Mouse (Mus musculus): ENCODE data around the gene Olfr902. TPM values are rescaled to one million over a fixed set of nuclear protein-coding genes. Genes with fewer than 3 reads are reported as not detected.

Gene Olfr902
- not detected in 2 replicates for polyA plus RNA-seq (2012; rRNA removed)

DNA sequence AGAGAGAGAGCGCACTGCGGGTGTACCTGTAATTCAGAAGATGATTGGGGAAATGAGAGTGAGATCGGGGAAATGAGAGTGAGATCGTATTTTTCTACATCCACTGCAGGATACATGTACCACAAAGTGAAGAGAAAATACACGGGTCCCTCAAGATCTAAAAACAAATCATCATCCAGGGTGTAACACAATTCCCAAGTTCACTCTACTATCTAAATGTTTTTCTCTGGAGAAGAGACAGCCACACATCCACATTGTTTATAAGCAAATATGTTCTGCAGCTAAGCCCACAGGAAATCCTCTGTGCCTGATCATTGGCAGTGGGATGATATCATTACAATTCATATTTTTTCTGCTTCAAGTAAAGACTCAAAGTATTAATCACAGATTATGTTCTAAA, at the start of gene Olfr902:
Olfr902 (plus strand) TSS at position 301 of the 400 bp plus-strand sequence.

DNA sequence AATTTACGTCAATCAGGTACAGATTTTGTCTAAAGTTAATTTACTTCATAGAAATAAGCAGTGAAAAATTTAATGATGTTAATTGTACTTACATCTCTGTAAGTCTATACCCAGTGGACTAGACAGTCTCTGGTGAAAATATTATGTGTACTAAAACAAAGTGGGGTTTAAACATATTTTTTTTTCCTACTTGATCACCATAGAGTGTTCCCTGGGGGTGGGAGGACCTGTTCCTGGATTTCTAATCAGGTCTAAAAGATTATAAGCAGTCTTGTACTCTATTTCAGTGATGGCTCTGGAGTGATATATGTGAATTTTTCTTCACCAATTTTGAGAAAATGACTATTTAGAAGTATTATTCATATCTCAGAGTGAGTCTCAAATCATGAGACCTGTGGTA, 46.1 kb upstream of the Olfr902 start, which contains the start of gene Olfr147:
Olfr147 (plus strand) TSS at position 301 of the 400 bp plus-strand sequence.

DNA sequence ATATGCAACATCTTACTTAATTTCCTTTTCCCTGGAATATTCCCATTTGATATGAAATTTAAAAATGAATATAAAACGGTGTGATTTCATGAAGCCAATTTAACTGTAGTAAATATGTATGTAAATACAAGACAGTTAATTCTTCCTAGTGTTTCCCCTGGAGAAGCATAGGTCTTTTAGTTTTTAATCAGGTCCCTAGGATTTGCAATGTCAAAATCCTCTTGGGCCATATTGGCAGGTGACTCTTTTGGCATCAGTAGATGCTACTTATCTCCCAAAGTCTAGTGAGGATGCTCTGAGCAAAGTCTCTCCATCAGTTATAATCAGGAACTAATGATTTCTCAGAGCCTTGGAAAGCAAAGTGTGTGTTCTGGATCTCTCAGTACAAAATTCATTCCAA, 18.3 kb upstream of the Olfr902 start, which contains the start of gene Olfr901:
Olfr901 (plus strand) TSS at position 301 of the 400 bp plus-strand sequence.

DNA sequence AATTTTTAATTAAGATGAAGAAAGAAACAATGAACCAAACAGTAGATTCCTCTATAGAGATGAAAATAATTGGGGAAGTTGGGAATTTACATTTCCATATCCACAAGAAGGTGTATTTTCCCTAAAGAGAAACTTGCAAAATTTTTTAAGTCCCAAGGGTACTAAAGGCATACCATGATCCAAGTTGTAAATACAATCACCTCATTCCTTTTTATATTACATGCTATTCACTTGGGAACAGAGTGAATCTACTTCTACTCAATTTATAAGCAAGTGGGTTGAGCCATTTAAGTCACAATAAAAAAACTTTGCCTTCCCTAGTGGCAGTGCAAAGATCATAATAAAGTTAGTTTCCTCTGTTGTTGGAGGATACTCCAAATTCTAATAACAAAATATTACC, 15.4 kb downstream of the Olfr902 start, which contains the start of gene Olfr904:
Olfr904 (plus strand) TSS at position 301 of the 400 bp plus-strand sequence.

DNA sequence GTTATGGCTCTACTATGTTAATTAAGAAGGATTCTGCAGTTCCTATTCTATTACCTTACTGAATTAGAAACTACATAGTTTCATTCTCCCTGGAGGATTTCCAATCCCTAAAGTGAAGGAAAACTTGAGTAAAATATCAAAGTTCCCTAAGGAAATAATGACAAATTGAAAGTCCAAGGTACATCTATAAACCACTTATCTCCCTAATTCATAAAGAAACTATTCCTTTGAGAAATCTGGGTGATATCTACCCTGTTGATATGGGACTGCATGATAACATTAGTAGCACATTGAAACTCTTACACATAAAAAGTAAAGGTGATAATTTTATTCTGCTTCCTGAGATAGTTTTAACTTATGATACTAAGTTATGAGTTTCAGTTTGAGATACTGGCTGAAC, 23.4 kb downstream of the Olfr902 start, which contains the start of gene Olfr905:
Olfr905 (plus strand) TSS at position 301 of the 400 bp plus-strand sequence.

DNA sequence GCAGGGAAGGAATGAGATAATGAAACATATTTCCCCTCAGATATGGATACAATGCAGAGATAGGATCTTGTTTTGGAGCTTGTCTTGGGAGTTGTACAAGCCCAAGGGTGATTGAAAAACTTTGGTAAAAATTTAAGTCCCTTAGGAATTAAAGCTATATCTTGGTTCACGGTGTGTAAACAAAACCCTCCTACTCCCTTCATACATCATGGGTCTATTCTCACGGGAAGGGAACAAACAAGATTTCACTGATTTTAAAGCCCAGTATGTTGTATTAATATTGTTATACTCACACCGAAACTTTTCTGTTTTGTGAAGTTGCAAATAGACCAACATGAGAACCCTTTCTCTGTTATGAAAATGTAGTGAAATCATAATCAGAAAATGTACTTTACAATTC, 39.3 kb downstream of the Olfr902 start, which contains the start of gene Olfr906:
Olfr906 (plus strand) TSS at position 301 of the 400 bp plus-strand sequence.

DNA sequence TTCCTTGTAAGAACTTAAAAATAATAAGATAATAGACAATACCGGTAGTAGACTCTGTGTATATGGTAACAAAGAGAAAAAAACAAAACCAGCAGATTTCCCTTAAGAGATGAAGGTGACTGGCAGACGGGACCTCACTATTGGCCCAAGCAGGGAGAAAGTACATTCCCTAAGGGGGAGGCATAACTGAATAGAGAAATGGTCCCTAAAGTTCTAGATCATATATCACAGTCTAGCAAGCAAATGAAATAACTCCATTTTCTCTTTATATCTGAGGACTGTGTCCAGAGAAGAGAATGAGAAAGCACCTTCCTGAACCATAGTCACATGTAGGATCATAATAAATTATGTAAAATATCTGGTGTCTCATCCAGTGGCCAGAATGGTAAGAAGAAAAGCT, 48.0 kb downstream of the Olfr902 start, which contains the start of gene Olfr907:
Olfr907 (plus strand) TSS at position 301 of the 400 bp plus-strand sequence.

Other genes starting within 250 kb of the Olfr902 start
- not detected in 2 replicates for gene Olfr893, start 239.3 kb upstream of the Olfr902 start, polyA plus RNA-seq (2012; rRNA removed)
- gene Olfr894, start 229.6 kb upstream of the Olfr902 start, polyA plus RNA-seq (2012; rRNA removed), result not detected in 2 replicates
- gene Olfr143, start 194.9 kb upstream of the Olfr902 start, polyA plus RNA-seq (2012; rRNA removed), result not detected in 2 replicates
- gene Olfr895, start 179.8 kb upstream of the Olfr902 start, polyA plus RNA-seq (2012; rRNA removed), result not detected in 2 replicates
- gene Olfr896-ps1, start 156.5 kb upstream of the Olfr902 start, polyA plus RNA-seq (2012; rRNA removed), result not detected in 2 replicates
- not detected in 2 replicates for gene Olfr25, start 118.6 kb upstream of the Olfr902 start, polyA plus RNA-seq (2012; rRNA removed)
- not detected in 2 replicates for gene Olfr898, start 99.2 kb upstream of the Olfr902 start, polyA plus RNA-seq (2012; rRNA removed)
- gene Olfr250, start 80.8 kb upstream of the Olfr902 start, polyA plus RNA-seq (2012; rRNA removed), result not detected in 2 replicates
- not detected in 2 replicates for gene Olfr251, start 70.6 kb upstream of the Olfr902 start, polyA plus RNA-seq (2012; rRNA removed)
- gene Olfr147, start 46.0 kb upstream of the Olfr902 start, polyA plus RNA-seq (2012; rRNA removed), result not detected in 2 replicates
- gene Olfr901, start 18.2 kb upstream of the Olfr902 start, polyA plus RNA-seq (2012; rRNA removed), result not detected in 2 replicates
- not detected in 2 replicates for gene Olfr904, start 15.5 kb downstream of the Olfr902 start, polyA plus RNA-seq (2012; rRNA removed)
- not detected in 2 replicates for gene Olfr905, start 23.5 kb downstream of the Olfr902 start, polyA plus RNA-seq (2012; rRNA removed)
- not detected in 2 replicates for gene Olfr906, start 39.4 kb downstream of the Olfr902 start, polyA plus RNA-seq (2012; rRNA removed)
- gene Olfr907, start 48.1 kb downstream of the Olfr902 start, polyA plus RNA-seq (2012; rRNA removed), result not detected in 2 replicates
- gene Olfr911-ps1, start 73.9 kb downstream of the Olfr902 start, polyA plus RNA-seq (2012; rRNA removed), result not detected in 2 replicates
- gene Olfr910, start 90.2 kb downstream of the Olfr902 start, polyA plus RNA-seq (2012; rRNA removed), result not detected in 2 replicates
- gene Olfr912, start 132.5 kb downstream of the Olfr902 start, polyA plus RNA-seq (2012; rRNA removed), result not detected in 2 replicates
- gene Olfr913, start 145.1 kb downstream of the Olfr902 start, polyA plus RNA-seq (2012; rRNA removed), result not detected in 2 replicates
- gene Olfr914, start 157.4 kb downstream of the Olfr902 start, polyA plus RNA-seq (2012; rRNA removed), result not detected in 2 replicates
- gene Olfr916, start 212.2 kb downstream of the Olfr902 start, polyA plus RNA-seq (2012; rRNA removed), result not detected in 2 replicates
- not detected in 2 replicates for gene Olfr917, start 218.2 kb downstream of the Olfr902 start, polyA plus RNA-seq (2012; rRNA removed)
- gene Olfr918, start 226.9 kb downstream of the Olfr902 start, polyA plus RNA-seq (2012; rRNA removed), result not detected in 2 replicates